Mouse (Mus musculus) heart, embryonic 16.5 days (tissue): ENCODE results near the gene Dync2li1. TPM values are rescaled to one million over a fixed set of nuclear protein-coding genes. Genes with fewer than 3 reads are reported as not detected.

Experiments
- ATAC-seq: fragments of 200-750 bp; cut with Nextera tagmentation; replicated peaks from 2 replicates; pipeline ENCODE4 v1.8.0; 2017; ENCODE audit warnings: moderate number of reproducible peaks; ENCODE audit not compliant: insufficient read depth, low FRiP score; ENCODE audit errors: extremely low read depth
- H3K27ac ChIP-seq: fragments of 300-500 bp; sonication (generic); 2 replicates; pipeline ENCODE4 v1.5.1; 2014; ENCODE audit warnings: mild to moderate bottlenecking, low read length, control low read depth, moderate library complexity
- H3K27me3 ChIP-seq: fragments of 300-500 bp; sonication (generic); 2 replicates; pipeline ENCODE4 v1.6.1; 2014; ENCODE audit warnings: low read length, mixed read lengths; ENCODE audit not compliant: control insufficient read depth, insufficient read depth
- H3K36me3 ChIP-seq: fragments of 300-500 bp; sonication (generic); 2 replicates; pipeline ENCODE4 v1.6.1; 2014; ENCODE audit not compliant: control insufficient read depth, insufficient read depth
- H3K4me1 ChIP-seq: fragments of 300-500 bp; sonication (generic); 2 replicates; pipeline ENCODE4 v1.6.1; 2014; ENCODE audit warnings: low read length, mixed read lengths; ENCODE audit not compliant: control insufficient read depth, insufficient read depth
- H3K4me2 ChIP-seq: fragments of 300-500 bp; sonication (generic); 2 replicates; pipeline ENCODE4 v1.6.1; 2014; ENCODE audit warnings: low read depth, mild to moderate bottlenecking, control low read depth, low read length
- H3K4me3 ChIP-seq: fragments of 300-500 bp; sonication (generic); 2 replicates; pipeline ENCODE4 v1.5.1; 2014; ENCODE audit warnings: mild to moderate bottlenecking, control low read depth, low read length
- H3K9ac ChIP-seq: fragments of 300-500 bp; sonication (generic); 2 replicates; pipeline ENCODE4 v1.6.1; 2014; ENCODE audit warnings: low read length, control low read depth
- H3K9me3 ChIP-seq: fragments of 300-500 bp; sonication (generic); replicated peaks from 2 replicates; pipeline ENCODE4 v1.6.1; 2016; ENCODE audit warnings: low read length; ENCODE audit not compliant: control insufficient read depth
- WGBS: fragments of 180-500 bp; shearing (Covaris S2); extraction: QIAGEN DNeasy Blood & Tissue Kit; methylation state at CpG from one replicate; pipeline ENCODE4 v1.1.7; 2014; 5-methylcytosine and 5-hydroxymethylcytosine counted together
- polyA plus RNA-seq: library from polyadenylated mRNA; unstranded; fragments of >200 nt; fragmentation: Nextera tagmentation; extraction: Ambion mirVana; gene quantifications from 2 replicates; pipeline ENCODE4 v1.2.1, GENCODE M21; 2015

The Dync2li1 gene
- polyA plus RNA-seq, 1 experiment from 2014 or later = 11.7 TPM

GRCm38 (mm10) chr17:84631836-84632235 is 5.5 kb downstream of the Dync2li1 start:
- WGBS = 87% methylated on average over 6 of the region's 6 CpGs
- Histone ChIP-seq H3K27me3 (no peaks in the 10 kb centered on the region), H3K4me2 (no peak overlapping the region), H3K9me3 (no peaks in the 10 kb centered on the region), H3K36me3 (no peaks in the 10 kb centered on the region), H3K9ac (no peak overlapping the region), H3K27ac (no peak overlapping the region), H3K4me1 (peaks cover under 1% of the 10 kb centered on the region; the same call in 1 of the 2 replicates), H3K4me3 (no peak overlapping the region)
- no peak for ATAC-seq

GRCm38 (mm10) chr17:84633443-84633842 is 7.1 kb downstream of the Dync2li1 start:
- WGBS = 66% methylated on average over 13 of the region's 13 CpGs
- no peak overlapping the region for H3K4me2 ChIP-seq
- H3K27ac ChIP-seq = no peak overlapping the region
- H3K9me3 ChIP-seq = no peaks in the 10 kb centered on the region
- no peak overlapping the region for H3K4me3 ChIP-seq
- ATAC-seq = no peak
- no peaks in the 10 kb centered on the region for H3K36me3 ChIP-seq
- H3K9ac ChIP-seq = no peak overlapping the region
- no peaks in the 10 kb centered on the region for H3K27me3 ChIP-seq
- H3K4me1 ChIP-seq = no peaks in the 10 kb centered on the region

- no peak overlapping the region for H3K4me2 ChIP-seq
- no peak for ATAC-seq
- no peaks in the 10 kb centered on the region for H3K36me3 ChIP-seq
- H3K4me1 ChIP-seq = no peaks in the 10 kb centered on the region
- H3K27me3 ChIP-seq = no peaks in the 10 kb centered on the region
- WGBS = 62% methylated on average over 8 of the region's 8 CpGs
- no peak overlapping the region for H3K27ac ChIP-seq
- H3K9ac ChIP-seq = no peak overlapping the region
- H3K9me3 ChIP-seq = no peaks in the 10 kb centered on the region
- no peak overlapping the region for H3K4me3 ChIP-seq
Observed at GRCm38 (mm10) chr17:84636328-84636727, 10.0 kb downstream of the Dync2li1 start.

GRCm38 (mm10) chr17:84637971-84638370 is 11.7 kb downstream of the Dync2li1 start:
- 87% methylated on average over 6 of the region's 6 CpGs for WGBS
- H3K27me3 ChIP-seq = no peaks in the 10 kb centered on the region

GRCm38 (mm10) chr17:84639796-84640378 is 13.6 kb downstream of the Dync2li1 start:
- no peak overlapping the region for H3K27ac ChIP-seq
- WGBS = 69% methylated on average over 10 of the region's 10 CpGs
- H3K4me3 ChIP-seq = no peak overlapping the region
- H3K4me2 ChIP-seq = no peak overlapping the region
- ATAC-seq = no peak
- H3K9me3 ChIP-seq = no peaks in the 10 kb centered on the region
- H3K36me3 ChIP-seq = no peaks in the 10 kb centered on the region
- no peaks in the 10 kb centered on the region for H3K27me3 ChIP-seq
- no peak overlapping the region for H3K9ac ChIP-seq
- H3K4me1 ChIP-seq = no peaks in the 10 kb centered on the region; the same call in 1 of the 2 replicates

More at GRCm38 (mm10) chr17:84637971-84638370, 11.7 kb downstream of the Dync2li1 start:
- no peak overlapping the region for H3K4me3 ChIP-seq
- H3K9ac ChIP-seq = no peak overlapping the region
- no peak overlapping the region for H3K4me2 ChIP-seq
- H3K27ac ChIP-seq = no peak overlapping the region
- H3K36me3 ChIP-seq = no peaks in the 10 kb centered on the region
- H3K4me1 ChIP-seq = no peaks in the 10 kb centered on the region; the same call in 1 of the 2 replicates
- H3K9me3 ChIP-seq = no peaks in the 10 kb centered on the region
- no peak for ATAC-seq

GRCm38 (mm10) chr17:84641893-84642292 is 15.6 kb downstream of the Dync2li1 start:
- no peak for ATAC-seq
- Histone ChIP-seq H3K27me3 (no peaks in the 10 kb centered on the region), H3K4me2 (no peak overlapping the region), H3K9ac (no peak overlapping the region), H3K27ac (no peak overlapping the region), H3K4me3 (no peak overlapping the region), H3K4me1 (no peaks in the 10 kb centered on the region; the same call in 1 of the 2 replicates), H3K36me3 (no peaks in the 10 kb centered on the region), H3K9me3 (no peaks in the 10 kb centered on the region)
- 38% methylated on average over 3 of the region's 3 CpGs for WGBS

- Histone ChIP-seq H3K27me3 (no peaks in the 10 kb centered on the region), H3K27ac (no peak overlapping the region), H3K4me3 (no peak overlapping the region), H3K9ac (no peak overlapping the region), H3K9me3 (no peaks in the 10 kb centered on the region), H3K4me1 (no peaks in the 10 kb centered on the region; the same call in 1 of the 2 replicates), H3K36me3 (no peaks in the 10 kb centered on the region), H3K4me2 (no peak overlapping the region)
- ATAC-seq = no peak
- WGBS = 88% methylated on average over 9 of the region's 9 CpGs
Observed at GRCm38 (mm10) chr17:84642324-84642723, 16.0 kb downstream of the Dync2li1 start.

- no peak for ATAC-seq
- 50% methylated on average over 16 of the region's 16 CpGs for WGBS
- Histone ChIP-seq H3K27me3 (no peaks in the 10 kb centered on the region), H3K36me3 (no peaks in the 10 kb centered on the region), H3K4me3 (no peak overlapping the region), H3K27ac (no peak overlapping the region), H3K4me1 (no peaks in the 10 kb centered on the region; the same call in 1 of the 2 replicates), H3K4me2 (no peak overlapping the region), H3K9me3 (no peaks in the 10 kb centered on the region), H3K9ac (no peak overlapping the region)
Observed at GRCm38 (mm10) chr17:84644292-84645050, 18.2 kb downstream of the Dync2li1 start.

- no peaks in the 10 kb centered on the region; the same call in 1 of the 2 replicates for H3K4me1 ChIP-seq
- no peak overlapping the region for H3K4me2 ChIP-seq
- WGBS = 54% methylated on average over 9 of the region's 9 CpGs
- no peaks in the 10 kb centered on the region for H3K27me3 ChIP-seq
- no peak overlapping the region for H3K27ac ChIP-seq
- no peak overlapping the region for H3K4me3 ChIP-seq
- no peak overlapping the region for H3K9ac ChIP-seq
- no peak for ATAC-seq
- no peaks in the 10 kb centered on the region for H3K9me3 ChIP-seq
- H3K36me3 ChIP-seq = no peaks in the 10 kb centered on the region
Observed at GRCm38 (mm10) chr17:84645119-84645518, 18.8 kb downstream of the Dync2li1 start.
